Mouse (Mus musculus) liver, adult 2 months (tissue): Measurements from ENCODE around the gene Tet3. TPM values are rescaled to one million over a fixed set of nuclear protein-coding genes. Genes with fewer than 3 reads are reported as not detected.

Experiments
- DNase-seq: peaks from one replicate; pipeline ENCODE4 v3.0.0-alpha.2; 2011; ENCODE audit warnings: low read depth, low spot score; ENCODE audit errors: extremely low read depth
- H3K27ac ChIP-seq: fragments of 200-500 bp; replicated peaks from 2 replicates; pipeline ENCODE4 v1.5.1; 2012; ENCODE audit warnings: low read depth, mild to moderate bottlenecking, control low read depth, inconsistent platforms, low read length; ENCODE audit not compliant: insufficient read depth
- H3K27me3 ChIP-seq: fragments of 200-500 bp; 2 replicates; pipeline ENCODE4 v1.6.1; 2012; ENCODE audit warnings: mild to moderate bottlenecking, moderate library complexity, low read length, inconsistent platforms; ENCODE audit not compliant: control insufficient read depth, insufficient read depth
- H3K36me3 ChIP-seq: fragments of 200-500 bp; 2 replicates; pipeline ENCODE4 v1.6.1; 2012; ENCODE audit warnings: low read length, inconsistent platforms; ENCODE audit not compliant: control insufficient read depth, insufficient read depth
- H3K4me1 ChIP-seq: fragments of 200-500 bp; 2 replicates; pipeline ENCODE4 v1.6.1; 2011; ENCODE audit warnings: low read length; ENCODE audit not compliant: control insufficient read depth, insufficient read depth
- H3K4me3 ChIP-seq: fragments of 200-500 bp; 2 replicates; pipeline ENCODE4 v1.5.1; 2011; ENCODE audit warnings: low read depth, mild to moderate bottlenecking, control low read depth, low read length, moderate library complexity; ENCODE audit not compliant: insufficient read depth
- H3K79me2 ChIP-seq: fragments of 200-500 bp; 2 replicates; pipeline ENCODE4 v1.6.1; 2012; ENCODE audit warnings: inconsistent platforms, mild to moderate bottlenecking, low read length, moderate library complexity; ENCODE audit not compliant: control insufficient read depth, insufficient read depth
- H3K9ac ChIP-seq: fragments of 200-500 bp; 2 replicates; pipeline ENCODE4 v1.6.1; 2012; ENCODE audit warnings: low read depth, mild to moderate bottlenecking, control low read depth, inconsistent platforms, low read length
- CTCF ChIP-seq: fragments of 200-500 bp; IDR thresholded peaks from 2 replicates; pipeline ENCODE4 v1.5.1; 2011; ENCODE audit warnings: low read depth, low read length, control low read depth
- POLR2A ChIP-seq: fragments of 200-500 bp; IDR thresholded peaks from 2 replicates; pipeline ENCODE4 v1.6.1; 2011; ENCODE audit warnings: low read length, control low read depth; ENCODE audit not compliant: insufficient read depth; ENCODE audit errors: extremely low read depth
- WGBS: fragments of 180-500 bp; shearing (Covaris S2); methylation state at CpG from one replicate; pipeline ENCODE4 v1.1.7; 2018; 5-methylcytosine and 5-hydroxymethylcytosine counted together
- polyA plus RNA-seq: library from polyadenylated mRNA; depleted of rRNA; stranded (reverse); fragments of >200 nt; gene quantifications from 2 replicates; pipeline ENCODE4 v1.2.3, GENCODE M21; 2012
- total RNA-seq: library from RNA; depleted of rRNA; stranded (reverse); fragments of >200 nt; gene quantifications from 2 replicates; pipeline ENCODE4 v1.2.3, GENCODE M21; 2014

Gene Tet3
- total and polyA plus RNA-seq, 2 experiments, result 4.5 to 4.6 TPM

DNA sequence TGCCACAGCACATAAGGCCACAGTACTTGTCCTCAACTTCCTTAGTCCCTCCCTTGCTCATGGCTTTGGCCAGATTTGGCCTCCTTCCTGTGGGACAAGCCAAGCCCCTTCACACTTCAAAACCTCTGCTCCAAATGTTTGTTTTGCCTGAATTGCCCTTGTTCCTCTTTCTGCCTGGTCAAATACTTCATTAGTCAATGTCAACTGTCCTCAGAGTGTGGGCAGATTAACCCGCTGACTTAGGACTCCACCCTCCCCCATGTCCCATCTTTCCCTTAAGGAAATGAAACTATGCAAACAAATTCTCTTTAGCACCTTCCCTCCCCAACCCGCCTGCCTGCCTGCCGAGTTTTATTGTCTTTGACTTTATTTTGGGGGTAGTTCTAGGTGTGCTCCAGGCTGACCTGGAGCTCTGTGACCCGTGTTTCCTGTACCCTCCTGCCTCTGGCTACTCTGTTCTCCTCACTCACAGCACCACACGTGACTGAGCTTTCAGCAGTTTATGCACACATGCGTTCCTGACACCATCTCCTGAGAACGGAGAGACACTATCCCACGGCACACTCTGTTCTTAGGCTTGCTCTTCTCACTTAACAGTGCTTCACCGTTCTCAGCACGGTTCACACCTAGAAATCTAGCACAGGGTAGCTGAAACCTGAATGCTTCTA lies 23.7 kb upstream of the Tet3 start:
- Histone ChIP-seq H3K4me3 (no peak overlapping the region), H3K36me3 (peaks cover 11% of the 10 kb centered on the region; the same call in 1 of the 2 replicates), H3K79me2 (no peaks in the 10 kb centered on the region), H3K27me3 (no peaks in the 10 kb centered on the region), H3K9ac (no peak overlapping the region), H3K27ac (peak overlapping the region; percentile 26; the same call in 1 of the 2 replicates), H3K4me1 (no peaks in the 10 kb centered on the region)
- peak; percentile 52 for DNase-seq
- no peak for TF ChIP-seq POLR2A
- TF ChIP-seq CTCF, result no peak
- 47% methylated on average over 10 of the region's 10 CpGs for WGBS

DNA sequence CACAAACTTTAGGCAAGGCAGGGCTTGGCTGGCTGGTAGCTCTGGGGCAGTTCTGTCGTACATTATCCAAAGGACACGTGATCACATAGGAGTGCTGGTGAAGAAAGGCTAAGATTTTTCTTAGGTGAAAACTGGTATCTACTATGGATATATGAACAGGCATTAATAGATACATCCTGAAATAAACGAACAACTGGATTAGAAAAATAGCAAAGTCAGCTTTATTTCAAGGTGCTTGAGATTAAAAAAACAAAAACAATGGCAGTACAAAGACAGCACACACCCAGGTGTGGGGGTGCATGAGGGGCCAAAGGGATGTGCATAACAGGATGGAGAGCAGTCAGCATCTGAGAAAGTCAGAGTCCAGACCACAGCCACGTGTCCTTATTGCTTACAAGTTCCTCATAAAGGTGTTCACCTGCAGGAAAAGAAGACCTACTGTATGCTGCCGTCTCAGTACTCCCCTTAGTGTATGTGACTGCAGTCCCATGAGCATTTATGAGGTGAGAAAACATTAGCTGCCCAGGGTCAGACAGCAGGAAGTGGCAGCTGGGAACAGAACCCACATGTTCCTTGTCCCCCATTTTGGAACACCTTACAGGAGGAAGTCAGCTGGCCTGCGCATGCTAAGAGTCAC lies 21.3 kb upstream of the Tet3 start:
- H3K27me3 ChIP-seq, result no peaks in the 10 kb centered on the region
- no peaks in the 10 kb centered on the region for H3K79me2 ChIP-seq
- 93% methylated on average over 6 of the region's 6 CpGs for WGBS
- H3K9ac ChIP-seq, result no peak overlapping the region
- H3K4me1 ChIP-seq, result no peaks in the 10 kb centered on the region; the same call in 1 of the 2 replicates
- DNase-seq, result no peak
- H3K36me3 ChIP-seq, result peaks cover 5% of the 10 kb centered on the region; the same call in 1 of the 2 replicates
- TF ChIP-seq POLR2A, result no peak
- no peak for TF ChIP-seq CTCF
- no peak overlapping the region for H3K27ac ChIP-seq
- no peak overlapping the region for H3K4me3 ChIP-seq

DNA sequence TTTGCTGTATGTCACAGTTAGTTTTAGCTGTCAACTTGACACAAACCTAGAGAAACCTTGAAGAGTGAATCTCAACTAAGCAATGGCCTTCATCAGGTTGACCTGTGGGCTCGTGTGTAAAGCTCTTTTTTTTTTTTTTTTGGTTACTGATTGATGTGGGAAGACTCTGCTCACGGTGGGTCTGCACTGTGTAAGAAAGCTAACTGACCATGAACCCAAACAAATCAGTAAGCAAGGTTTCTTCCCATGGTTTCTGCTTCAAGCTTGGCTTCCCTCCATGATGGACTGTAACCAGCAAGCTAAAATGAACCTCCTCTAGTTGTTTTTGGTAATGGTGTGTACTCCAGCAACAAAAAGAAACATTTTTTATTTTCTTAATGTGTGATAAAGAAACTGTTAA lies 20.3 kb upstream of the Tet3 start:
- no peak for DNase-seq
- 59% methylated on average over 2 of the region's 2 CpGs for WGBS
- TF ChIP-seq CTCF (no peak), POLR2A (no peak)
- H3K9ac ChIP-seq, result no peak overlapping the region
- peaks cover 5% of the 10 kb centered on the region; the same call in 1 of the 2 replicates for H3K36me3 ChIP-seq
- H3K4me3 ChIP-seq, result no peak overlapping the region
- H3K4me1 ChIP-seq, result no peaks in the 10 kb centered on the region; the same call in 1 of the 2 replicates
- H3K27me3 ChIP-seq, result no peaks in the 10 kb centered on the region
- H3K27ac ChIP-seq, result no peak overlapping the region
- no peaks in the 10 kb centered on the region for H3K79me2 ChIP-seq

DNA sequence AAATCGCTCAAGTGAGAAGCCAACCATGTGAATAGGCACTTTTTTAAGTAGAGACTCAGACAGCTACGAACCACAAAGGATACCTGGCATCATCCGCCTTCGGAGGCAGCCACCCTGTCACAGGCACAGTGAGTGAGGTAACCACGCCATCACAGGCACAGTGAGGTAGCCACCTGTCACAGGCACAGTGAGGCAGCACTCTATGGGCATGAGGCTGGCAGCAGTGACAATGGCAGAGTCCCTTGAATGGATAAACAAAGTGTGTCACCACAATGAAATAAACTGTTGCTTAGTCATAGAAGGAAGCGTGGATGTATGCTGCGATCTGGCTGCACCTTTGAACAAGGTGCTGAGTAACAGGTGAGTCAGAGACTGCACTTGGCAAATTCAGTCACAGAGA lies 19.7 kb upstream of the Tet3 start:
- Histone ChIP-seq H3K4me1 (no peaks in the 10 kb centered on the region; the same call in 1 of the 2 replicates), H3K27me3 (no peaks in the 10 kb centered on the region), H3K36me3 (peaks cover 5% of the 10 kb centered on the region; the same call in 1 of the 2 replicates), H3K27ac (no peak overlapping the region), H3K4me3 (no peak overlapping the region), H3K9ac (no peak overlapping the region), H3K79me2 (no peaks in the 10 kb centered on the region)
- DNase-seq, result no peak
- TF ChIP-seq CTCF, result no peak
- WGBS, result 94% methylated on average over 7 of the region's 7 CpGs

DNA sequence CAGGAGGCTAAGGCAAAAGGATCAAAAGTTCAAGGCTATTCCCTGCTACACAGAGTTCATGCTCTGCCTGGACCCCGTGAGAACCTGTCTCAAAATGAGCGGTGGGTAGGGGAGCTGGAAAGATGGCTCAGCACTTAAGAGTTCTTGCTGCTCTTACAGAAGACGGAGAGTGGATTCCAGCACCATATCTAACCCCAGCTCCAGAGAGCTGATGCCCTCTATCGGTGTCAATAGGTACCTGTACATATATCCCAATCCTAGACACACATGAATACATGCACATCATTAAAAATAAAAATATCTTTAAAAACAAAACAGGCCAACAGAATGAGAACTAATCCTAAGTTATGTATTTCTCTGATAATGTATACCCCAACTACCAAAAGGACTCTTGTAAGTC lies 19.3 kb upstream of the Tet3 start:
- Histone ChIP-seq H3K4me3 (no peak overlapping the region), H3K27me3 (no peaks in the 10 kb centered on the region), H3K79me2 (no peaks in the 10 kb centered on the region), H3K4me1 (no peaks in the 10 kb centered on the region; the same call in 1 of the 2 replicates), H3K36me3 (peaks cover 5% of the 10 kb centered on the region; the same call in 1 of the 2 replicates), H3K27ac (no peak overlapping the region), H3K9ac (no peak overlapping the region)
- 73% methylated on average over 4 of the region's 4 CpGs for WGBS
- TF ChIP-seq POLR2A (no peak), CTCF (no peak)
- DNase-seq, result peak; percentile 15

DNA sequence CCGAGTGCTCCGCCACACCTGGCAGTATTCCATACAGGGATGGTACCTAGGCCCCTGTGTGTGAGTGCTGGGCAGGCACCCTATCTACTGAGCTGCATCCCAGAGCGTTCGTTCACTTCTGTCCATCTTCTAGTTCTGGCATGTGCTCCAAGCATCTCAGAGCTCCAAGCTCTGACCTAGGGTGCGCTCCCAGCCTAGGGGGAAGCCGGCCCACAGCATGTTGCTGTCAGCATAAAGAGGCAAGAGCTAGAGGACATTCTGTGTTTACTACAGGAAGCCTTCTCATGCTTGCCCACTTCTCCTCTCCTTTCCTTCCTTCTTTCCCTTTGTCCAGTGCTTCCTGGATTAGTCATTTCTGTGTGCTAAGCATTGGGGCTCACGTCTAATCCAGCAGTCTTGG lies 16.5 kb upstream of the Tet3 start:
- 60% methylated on average over 7 of the region's 7 CpGs for WGBS
- H3K4me1 ChIP-seq, result peaks cover 3% of the 10 kb centered on the region
- H3K79me2 ChIP-seq, result no peaks in the 10 kb centered on the region
- no peak overlapping the region for H3K9ac ChIP-seq
- TF ChIP-seq CTCF (no peak), POLR2A (no peak)
- peaks cover 2% of the 10 kb centered on the region; the same call in 1 of the 2 replicates for H3K36me3 ChIP-seq
- H3K27me3 ChIP-seq, result no peaks in the 10 kb centered on the region
- peak; percentile 33 for DNase-seq
- H3K4me3 ChIP-seq, result no peak overlapping the region
- H3K27ac ChIP-seq, result no peak overlapping the region
